Mouse (Mus musculus) C2C12 (cell line): Measurements from ENCODE around the gene Dscam.

Experiments
- CEBPB ChIP-seq: IDR thresholded peaks from one replicate; pipeline ENCODE4 v1.6.1; 2011; ENCODE audit warnings: low read depth, mild to moderate bottlenecking, control low read depth, moderate library complexity
- CTCF ChIP-seq: IDR thresholded peaks from one replicate; pipeline ENCODE4 v1.5.1; 2011; ENCODE audit not compliant: control insufficient read depth, insufficient read depth, insufficient read length
- MAX ChIP-seq: IDR thresholded peaks from one replicate; pipeline ENCODE4 v1.6.1; 2011; ENCODE audit warnings: mild to moderate bottlenecking, control low read depth

- TF ChIP-seq CTCF (no peak), MAX (no peak), CEBPB (no peak)
Measured at GRCm38 (mm10) chr16:97066856-97067255, 103.7 kb downstream of the Dscam start.
